Mouse (Mus musculus) G1E-ER4 (cell line): ENCODE results near the gene Rpl36a. TPM values are rescaled to one million over a fixed set of nuclear protein-coding genes. Genes with fewer than 3 reads are reported as not detected.

Experiments used
- GATA1 ChIP-seq: IDR thresholded peaks from one replicate; pipeline ENCODE4 v1.8.0; 2012; ENCODE audit warnings: low read length, inconsistent platforms
- polyA plus RNA-seq: library from polyadenylated mRNA; stranded (reverse); fragments of >175 nt; gene quantifications from 2 replicates; pipeline ENCODE4 v1.2.3, GENCODE M21; 2012

Gene Rpl36a
- polyA plus RNA-seq, 1 experiment, result 69.5 TPM

GRCm38 (mm10) chrX:134582888-134583669 is 2.4 kb upstream of the Rpl36a start, which contains the start of gene Btk:
Btk (minus strand) TSS chrX:134583570.
- TF ChIP-seq GATA1, result no peak

GRCm38 (mm10) chrX:134586447-134586846 is 993 bp downstream of the Rpl36a start:
- no peak for TF ChIP-seq GATA1

GRCm38 (mm10) chrX:134588261-134588660 is 2.8 kb downstream of the Rpl36a start:
- no peak for TF ChIP-seq GATA1

- TF ChIP-seq GATA1, result no peak
Observed at GRCm38 (mm10) chrX:134588997-134589396, 3.5 kb downstream of the Rpl36a start.

GRCm38 (mm10) chrX:134589836-134590235 is 4.4 kb downstream of the Rpl36a start:
- TF ChIP-seq GATA1, result no peak

- TF ChIP-seq GATA1, result no peak
Observed at GRCm38 (mm10) chrX:134599922-134600565, 14.6 kb downstream of the Rpl36a start.

GRCm38 (mm10) chrX:134600659-134601379 is 15.4 kb downstream of the Rpl36a start, which contains the start of the genes Gla and Hnrnph2:
Gla (minus strand) TSS chrX:134601125.
Hnrnph2 (plus strand) TSS chrX:134601179.
- no peak for TF ChIP-seq GATA1

GRCm38 (mm10) chrX:134601380-134602120 is 16.1 kb downstream of the Rpl36a start:
- no peak for TF ChIP-seq GATA1

- no peak for TF ChIP-seq GATA1
Observed at GRCm38 (mm10) chrX:134609472-134609871, 24.0 kb downstream of the Rpl36a start.

- no peak for TF ChIP-seq GATA1
Observed at GRCm38 (mm10) chrX:134610984-134611383, 25.5 kb downstream of the Rpl36a start.

- no peak for TF ChIP-seq GATA1
Observed at GRCm38 (mm10) chrX:134612285-134612959, 27.0 kb downstream of the Rpl36a start.

- no peak for TF ChIP-seq GATA1
Observed at GRCm38 (mm10) chrX:134614306-134614705, 28.9 kb downstream of the Rpl36a start.

GRCm38 (mm10) chrX:134619695-134620094 is 34.2 kb downstream of the Rpl36a start:
- no peak for TF ChIP-seq GATA1

- no peak for TF ChIP-seq GATA1
Observed at GRCm38 (mm10) chrX:134620254-134620865, 34.9 kb downstream of the Rpl36a start.
